Mouse (Mus musculus): ENCODE data around the gene Fam173a.

GRCm38 (mm10) chr17:25837076-25837410 lies 44.3 kb upstream of the Fam173a start, which contains the start of gene Rhbdl1:
- no peak for TF ChIP-seq CTCF (IDR thresholded peaks at IDR 0.05; ENCODE audit: insufficient read depth, low read length)
- TF ChIP-seq POLR2A (IDR thresholded peaks at IDR 0.05; ENCODE audit: borderline replicate concordance, extremely low read depth, low read depth, low read length) = peak; percentile 47; the same call in 1 of the 2 replicates
